Mouse (Mus musculus) retina, adult 2 months (tissue): ENCODE measurements around the gene Nr1d1.

Source experiments
- DNase-seq: peaks from one replicate; pipeline ENCODE4 v3.0.0-alpha.2; 2012; ENCODE audit warnings: low read depth, low spot score

Nr1d1 gene

DNA sequence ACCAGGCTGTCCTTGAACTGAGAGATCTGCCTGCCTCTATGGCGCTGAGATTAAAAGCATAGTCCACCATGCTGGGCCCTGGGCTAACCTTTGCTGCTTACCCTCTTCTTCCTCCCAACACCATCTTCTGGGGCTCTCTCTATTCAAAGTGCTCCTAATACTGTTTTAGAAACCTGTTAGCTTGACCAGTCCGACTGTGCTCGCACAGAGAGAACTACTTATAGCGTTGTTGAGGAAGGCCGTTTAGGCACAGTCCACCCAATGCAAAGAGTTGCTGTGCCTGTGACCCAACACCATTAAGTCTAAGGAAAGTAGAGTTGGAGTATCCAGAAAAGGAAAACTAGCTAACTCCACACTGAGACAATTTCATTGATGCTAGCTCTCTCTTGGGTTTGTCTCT, 13.0 kb upstream of the Nr1d1 start:
- no peak for DNase-seq

DNA sequence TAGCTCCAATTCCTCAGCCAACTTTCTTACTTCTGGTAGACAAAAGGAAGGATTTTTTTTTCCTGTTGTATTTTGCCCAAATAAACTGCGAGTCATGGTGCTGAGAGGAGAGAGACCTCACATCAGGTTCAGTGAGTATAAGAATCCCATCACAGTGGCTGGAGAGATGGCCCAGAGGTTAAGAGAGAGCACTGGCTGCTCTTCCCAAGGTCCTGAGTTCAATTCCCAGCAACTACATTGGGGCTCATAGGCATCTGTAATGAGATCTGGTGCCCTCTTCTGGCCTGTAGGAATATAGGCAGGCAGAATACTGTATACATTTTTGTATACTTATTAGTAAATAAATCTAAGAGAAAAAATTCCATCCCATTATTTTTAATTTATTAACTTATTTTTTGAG, 12.6 kb upstream of the Nr1d1 start:
- no peak for DNase-seq

DNA sequence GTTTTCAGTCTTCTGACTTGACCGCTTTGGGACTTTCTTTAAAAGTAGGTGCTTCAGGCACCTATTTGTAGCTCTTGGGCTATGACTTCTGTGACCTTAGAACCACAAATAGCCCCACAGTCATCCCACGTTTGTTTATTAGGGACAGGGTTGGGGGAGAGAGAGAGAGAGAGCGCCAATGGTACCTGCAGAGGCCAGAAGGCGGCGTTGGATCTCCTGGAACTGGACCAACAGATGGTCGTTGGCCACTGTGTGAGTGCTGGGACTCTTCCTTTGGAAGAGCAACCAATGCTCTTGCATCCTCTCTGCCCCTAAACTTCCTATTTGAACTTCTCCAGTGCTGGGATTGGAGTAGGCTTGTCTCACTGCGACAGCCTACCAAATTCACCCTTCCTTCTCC, 12.1 kb upstream of the Nr1d1 start:
- DNase-seq, result no peak

DNA sequence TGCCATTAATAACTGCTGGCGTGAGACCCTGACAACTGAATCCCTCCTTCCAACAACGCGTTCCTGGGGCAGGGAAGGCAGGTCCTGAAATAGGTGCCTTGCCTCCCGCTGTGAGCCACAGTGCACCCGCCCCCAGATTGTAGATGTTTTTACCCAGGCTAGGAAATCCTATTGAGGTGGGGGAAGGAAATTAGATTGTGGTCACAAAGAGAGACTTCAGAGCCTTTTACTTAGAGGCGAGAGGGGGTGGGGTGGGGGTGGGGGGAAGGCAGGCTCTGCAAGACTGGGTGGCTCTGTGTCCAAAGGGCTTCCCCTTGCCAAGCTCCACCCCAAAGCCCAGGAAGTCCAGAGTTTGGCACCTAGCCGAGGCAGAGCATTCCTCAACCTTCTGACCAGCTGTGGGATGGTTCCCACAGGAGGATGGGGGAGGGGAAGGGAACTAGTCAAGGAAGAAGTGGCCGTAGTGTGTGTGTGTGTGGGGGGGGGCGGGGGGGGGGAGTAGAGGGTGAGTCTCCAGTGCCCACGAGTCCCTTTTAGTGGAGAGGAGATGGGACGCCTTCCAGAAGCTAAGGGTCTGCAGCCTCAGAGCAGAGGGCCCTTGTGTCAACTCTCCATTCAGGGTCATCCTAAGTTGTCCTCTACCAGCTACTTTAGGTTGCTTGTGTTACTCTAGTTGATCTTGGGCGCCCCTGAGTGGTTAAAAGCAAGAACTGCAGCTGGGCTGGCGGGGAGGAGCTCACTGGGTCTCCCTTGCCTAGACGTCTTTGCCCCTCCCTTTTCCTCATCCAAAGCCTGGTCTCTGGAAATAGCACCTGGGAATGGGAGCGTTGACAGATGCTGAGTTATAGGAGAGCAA, 11.5 kb upstream of the Nr1d1 start:
- DNase-seq, result peak; percentile 82

DNA sequence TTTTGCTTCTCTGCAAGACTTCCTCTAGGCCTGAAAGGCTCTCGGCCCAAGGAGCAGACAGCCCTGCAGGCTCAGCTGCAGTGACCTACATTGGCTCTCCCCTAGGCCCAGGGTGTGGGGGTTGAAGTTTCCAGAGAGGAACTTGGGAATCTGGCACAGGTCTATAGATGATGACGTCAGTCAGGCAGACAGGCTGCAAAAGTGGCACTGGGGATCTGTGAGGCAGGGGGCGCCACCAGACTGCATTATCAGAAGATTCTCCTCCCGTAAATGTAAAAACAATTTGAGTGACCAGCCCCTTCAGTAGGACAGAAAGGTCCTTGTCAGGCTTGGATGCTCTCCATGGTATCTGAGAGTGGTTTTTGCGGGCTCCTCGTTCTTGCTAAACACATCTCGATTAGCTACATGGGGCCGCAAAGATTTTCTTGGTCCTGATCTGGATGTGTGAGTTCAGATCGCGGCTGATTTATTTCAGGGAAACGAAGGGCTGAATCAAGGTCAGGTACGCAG, 10.7 kb upstream of the Nr1d1 start:
- DNase-seq, result no peak

DNA sequence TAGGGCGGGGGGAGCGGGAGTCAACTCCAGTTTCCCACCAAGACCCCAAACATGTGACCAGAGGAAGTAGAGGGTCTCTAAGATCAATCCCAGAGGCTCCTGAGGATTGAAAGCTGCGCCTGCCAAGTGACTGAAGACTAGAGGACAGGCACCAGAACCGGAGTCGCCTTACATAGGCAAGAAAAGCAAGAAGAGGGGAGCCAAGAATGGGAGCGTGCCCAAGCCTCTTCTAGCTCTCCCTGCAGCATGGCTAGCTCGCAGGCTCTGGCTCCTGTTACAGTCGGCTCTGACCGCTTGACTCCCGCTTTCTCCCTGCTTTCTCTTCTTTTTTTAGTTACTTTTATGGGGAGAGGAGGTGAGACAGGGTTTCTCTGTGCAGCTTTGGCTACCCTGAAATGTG, 10.1 kb upstream of the Nr1d1 start:
- no peak for DNase-seq

DNA sequence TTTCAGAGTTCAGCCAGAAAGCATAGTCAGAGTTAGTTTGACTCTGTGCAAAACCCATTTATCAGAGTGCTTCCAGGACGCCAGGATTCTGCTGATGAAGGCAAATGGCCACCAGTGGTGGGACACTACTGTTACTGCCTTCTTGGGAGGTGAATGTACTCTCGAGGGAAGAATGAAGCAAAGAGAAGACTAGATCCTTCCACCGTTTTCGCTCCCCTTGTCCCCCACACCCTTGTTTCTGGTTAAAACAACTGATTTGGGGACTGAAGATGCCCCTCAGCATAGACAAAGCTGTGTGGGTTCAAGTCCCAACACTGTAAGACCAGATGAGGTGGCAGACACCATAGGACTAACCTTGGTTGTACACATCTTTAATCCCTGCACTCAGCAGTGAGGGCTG, 9.0 kb upstream of the Nr1d1 start:
- DNase-seq, result no peak

DNA sequence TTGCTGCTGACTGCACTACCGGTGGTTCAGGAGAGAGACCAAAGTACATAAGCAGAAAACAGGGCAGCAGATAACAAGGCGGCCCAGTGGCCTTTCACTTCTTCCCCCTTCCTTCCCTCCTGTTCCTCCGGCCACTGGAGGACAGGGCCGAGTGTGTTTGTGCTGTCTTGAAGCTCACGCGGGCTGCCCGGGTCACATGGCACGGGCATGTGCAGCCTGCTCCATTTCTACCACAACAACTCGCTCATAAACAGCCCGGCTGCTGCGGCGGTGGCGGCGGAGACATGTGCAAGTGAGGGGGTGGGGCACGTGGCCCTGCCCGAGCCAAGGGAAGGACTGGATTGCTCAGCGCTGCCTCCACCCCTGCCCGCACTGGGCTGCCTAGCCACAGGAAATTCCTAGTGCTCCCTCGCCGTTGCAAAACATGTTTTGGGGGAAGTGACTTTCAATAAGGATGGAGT, 8.1 kb upstream of the Nr1d1 start:
- no peak for DNase-seq

DNA sequence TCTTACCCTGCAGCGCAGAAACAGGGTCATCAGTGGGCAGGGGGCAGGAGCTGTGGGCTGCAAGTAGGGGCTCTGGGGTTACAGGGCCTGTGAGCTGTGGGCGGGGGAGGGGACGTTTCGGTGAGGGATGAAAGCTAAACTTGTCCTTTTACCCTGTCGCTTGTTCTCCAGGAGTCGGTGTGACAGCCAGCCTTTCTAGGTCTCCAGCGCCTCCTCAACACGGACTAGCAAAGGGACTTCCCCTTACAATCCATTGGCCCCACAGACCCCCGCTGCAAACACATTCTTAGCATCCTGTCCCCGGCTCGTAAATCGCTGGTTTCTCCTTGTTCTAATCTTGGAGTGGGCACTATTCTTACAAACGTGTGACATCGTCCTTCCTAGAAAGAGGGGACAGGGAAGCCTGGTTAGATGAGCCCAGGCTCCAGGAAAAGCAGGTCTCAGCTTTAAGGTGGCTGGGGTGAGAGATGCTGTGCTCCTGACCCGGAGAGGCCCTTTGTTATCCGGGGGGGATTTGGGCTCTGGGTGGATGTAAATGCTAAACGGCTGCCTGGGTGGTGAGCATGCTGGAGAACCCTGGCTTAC, 7.6 kb upstream of the Nr1d1 start:
- no peak for DNase-seq

DNA sequence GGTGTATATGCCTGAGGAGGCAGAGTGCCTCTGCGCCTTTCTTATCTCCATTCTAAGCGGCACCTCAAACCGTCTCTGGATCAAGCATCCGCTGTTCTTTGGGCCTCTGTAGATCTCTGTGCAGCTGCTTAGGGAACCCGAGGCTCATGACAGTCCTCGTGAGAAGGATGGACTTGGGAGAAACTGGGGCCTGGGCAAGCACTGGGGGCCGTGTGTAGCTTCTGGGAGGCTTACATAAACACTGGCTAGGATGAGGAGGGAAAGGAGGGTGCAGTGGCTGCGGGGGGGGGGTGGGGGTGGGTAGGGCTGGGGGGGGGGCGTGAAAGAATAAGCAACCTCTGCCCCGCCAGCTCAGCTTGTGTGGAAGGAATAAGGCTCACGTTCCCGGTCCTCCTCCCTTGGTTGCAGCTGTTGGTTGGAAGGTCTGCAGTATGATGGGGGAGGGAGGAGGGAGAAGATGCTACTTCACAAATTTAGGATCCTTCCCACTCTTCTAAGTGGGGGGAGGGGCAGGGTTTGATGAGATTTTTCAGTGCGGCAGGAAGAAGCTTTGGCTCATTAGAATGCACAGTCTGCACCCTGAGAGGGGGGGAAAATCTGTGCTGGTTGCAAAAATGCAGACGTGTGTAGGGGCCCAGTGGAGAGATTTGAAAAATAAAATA, 6.8 kb upstream of the Nr1d1 start:
- DNase-seq, result no peak

DNA sequence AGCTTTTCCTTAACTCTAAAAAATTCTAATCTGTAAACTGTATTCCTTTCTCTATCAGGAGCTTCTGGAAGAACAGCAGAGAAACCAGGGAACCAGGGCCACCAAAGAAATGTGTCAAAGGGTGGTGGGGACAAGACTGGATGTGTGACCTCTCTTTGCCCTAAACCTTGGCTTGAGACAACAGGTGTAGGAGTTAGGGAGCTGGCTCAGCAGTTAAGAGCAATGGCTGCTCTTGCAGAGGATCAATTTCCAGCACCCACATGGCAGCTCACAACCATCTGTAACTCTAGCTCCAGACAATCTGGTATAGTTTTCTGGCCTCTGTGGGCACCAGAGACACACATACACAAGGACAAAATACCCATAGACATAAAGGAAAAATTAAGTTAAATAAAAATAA, 2.8 kb upstream of the Nr1d1 start:
- DNase-seq, result no peak

DNA sequence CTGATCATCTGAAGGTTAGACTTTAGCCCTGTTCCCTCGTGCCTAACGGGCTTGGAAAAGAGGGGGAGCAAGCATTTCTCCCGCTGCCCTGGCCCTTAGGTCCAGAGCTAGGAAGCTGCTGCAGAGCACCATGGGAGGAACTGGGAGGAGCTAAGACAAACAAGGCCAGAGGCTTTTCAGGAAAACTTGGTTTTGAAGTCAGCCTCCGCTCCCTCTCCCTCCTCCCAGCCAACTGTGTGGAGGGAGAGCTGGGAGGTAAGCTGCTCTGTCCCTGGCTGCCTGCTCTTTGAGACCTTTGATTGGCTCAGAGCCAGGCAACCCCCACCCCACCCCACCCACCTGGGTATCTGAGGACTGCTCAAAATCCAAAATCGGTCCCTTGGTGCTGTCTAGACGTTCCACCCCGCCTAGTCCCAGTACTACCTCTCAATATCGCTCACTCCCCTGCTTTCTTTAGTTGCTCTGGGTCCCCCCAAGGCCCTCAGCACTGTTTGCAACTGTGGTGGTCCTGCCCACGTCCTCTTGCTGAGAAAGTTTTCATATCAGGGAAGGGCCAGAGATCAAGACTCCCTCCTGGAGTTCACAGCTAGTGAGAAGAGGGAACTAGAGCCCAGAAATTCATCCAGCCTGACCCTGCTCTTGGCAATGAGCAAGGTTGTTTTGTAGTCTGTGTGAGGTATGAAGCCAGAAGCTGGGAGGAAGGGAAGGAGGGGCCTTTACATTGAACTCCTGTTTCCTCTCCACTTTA, 1.9 kb upstream of the Nr1d1 start:
- DNase-seq, result no peak

DNA sequence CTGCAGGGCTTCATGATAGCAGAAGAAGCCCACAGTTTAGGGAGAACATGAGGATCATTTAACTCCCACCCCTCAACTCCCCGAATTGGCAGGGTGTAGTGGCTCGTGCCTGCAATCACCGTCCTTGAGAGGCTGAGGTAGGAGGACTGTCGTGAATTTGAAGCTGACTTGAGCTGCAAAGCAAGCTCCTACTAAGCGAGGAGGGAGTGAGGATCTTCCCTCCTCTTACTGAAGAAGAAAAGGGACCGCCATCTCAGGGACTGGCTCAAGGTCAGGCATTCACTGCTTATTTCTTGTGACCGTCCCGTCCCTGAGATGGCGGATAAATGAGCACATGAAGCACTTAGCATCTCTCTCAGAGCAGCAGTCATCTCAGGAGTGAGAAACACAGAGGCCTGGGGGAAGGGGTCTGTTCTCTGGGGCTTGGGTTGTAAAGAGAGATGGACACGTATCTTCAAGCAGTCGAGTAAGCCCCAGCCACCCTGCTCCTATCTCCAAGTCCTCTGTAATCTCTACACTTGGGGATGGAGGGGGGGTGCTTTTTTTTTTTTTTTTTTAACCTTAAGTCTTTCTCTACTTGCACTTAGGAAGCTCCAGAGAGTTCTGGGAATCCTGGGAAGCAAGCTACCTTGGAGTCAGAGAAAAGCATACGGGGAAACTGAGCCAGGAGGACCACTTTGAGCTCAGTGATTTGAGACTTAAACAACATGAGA, 1.1 kb upstream of the Nr1d1 start:
- no peak for DNase-seq

DNA sequence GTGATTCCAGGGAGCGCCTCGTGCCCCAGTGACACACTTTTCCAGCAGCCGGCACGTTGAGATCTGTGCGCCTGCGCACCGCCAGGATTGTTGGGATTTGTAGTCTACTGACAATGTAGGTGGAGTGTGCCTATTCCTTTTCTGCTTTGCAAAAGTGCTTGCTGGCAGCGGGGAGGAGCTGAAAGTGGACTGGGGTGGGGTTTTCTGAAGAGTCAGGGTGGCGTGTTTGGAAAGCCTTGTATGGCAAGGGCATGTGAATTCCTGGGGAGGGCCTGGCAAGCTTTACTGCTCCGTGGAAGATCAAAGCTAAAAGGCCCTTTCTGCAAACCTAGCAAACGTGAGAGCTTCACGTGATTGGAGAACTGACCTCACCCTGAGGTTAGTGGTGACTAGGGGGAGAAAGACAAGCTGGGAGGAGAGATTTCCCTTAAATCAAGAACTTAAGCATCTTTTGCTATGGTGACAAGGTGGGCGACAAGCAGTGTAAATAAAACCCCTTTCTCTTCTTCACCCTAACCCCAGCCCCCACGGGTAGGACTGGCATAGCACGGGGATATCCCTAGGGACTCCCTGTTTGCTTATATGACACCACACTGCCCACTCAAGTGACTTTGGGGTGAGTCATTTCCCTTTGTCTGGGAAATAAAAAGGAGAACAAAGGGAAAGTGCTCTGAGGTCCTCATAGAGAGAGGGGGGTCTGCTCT, 367 bp upstream of the Nr1d1 start:
- peak; percentile 94 for DNase-seq

DNA sequence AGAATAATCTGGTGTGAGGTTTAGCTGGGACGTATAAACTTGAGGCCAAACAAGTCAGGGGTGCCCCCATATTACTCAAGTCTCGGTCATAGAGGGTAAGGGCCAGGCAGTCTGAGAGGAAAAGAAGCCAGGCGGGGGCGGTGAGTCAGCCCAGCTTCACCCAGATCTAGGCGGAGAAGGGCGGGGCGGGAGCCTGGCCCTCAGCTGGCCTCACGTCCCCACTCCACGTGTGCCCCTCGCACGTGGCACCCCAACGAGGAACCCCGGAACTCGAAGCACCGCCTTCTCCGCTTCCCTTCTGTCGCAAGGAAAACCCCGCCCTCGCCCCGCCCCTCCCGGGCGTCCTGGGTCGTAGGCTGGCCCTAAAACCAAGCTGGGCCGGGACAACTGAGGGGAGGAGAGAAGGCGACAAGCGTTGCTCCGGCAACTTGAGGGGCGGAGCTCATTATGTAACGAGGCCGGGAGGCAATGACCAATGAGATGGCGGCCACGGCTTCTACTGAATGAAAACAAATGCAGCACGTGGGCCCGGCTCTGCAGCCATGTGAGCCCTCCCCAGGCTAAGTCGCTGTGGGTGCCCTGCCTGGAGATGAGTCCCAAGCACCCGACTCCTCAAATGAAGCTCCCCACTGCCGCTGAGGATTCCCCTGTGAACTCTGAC, 1.4 kb downstream of the Nr1d1 start:
- DNase-seq, result peak; percentile 100

DNA sequence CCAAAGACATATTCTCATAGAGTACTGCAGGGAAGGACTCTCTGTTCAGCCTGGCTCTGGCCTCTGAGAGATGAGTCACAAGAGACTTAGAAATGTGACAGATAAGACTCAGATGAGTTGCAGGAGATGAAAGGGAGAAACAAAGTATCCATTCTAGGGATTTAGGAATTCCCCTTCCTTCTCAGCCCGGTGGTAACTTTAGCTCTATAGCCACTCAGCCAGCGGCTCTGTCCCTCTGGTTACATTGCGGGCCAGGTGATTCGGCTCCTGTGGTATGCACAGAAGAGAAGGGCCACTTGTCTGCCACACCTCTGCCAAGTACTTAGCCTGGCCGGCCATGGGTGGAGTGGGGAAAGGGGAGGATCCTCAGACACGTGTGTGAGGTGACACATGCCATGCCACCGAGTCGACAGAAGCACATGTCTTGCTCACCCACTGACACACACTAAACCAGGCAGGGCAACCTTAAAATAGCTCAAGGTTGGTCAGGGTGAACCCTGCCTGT, 2.4 kb downstream of the Nr1d1 start:
- DNase-seq, result no peak

DNA sequence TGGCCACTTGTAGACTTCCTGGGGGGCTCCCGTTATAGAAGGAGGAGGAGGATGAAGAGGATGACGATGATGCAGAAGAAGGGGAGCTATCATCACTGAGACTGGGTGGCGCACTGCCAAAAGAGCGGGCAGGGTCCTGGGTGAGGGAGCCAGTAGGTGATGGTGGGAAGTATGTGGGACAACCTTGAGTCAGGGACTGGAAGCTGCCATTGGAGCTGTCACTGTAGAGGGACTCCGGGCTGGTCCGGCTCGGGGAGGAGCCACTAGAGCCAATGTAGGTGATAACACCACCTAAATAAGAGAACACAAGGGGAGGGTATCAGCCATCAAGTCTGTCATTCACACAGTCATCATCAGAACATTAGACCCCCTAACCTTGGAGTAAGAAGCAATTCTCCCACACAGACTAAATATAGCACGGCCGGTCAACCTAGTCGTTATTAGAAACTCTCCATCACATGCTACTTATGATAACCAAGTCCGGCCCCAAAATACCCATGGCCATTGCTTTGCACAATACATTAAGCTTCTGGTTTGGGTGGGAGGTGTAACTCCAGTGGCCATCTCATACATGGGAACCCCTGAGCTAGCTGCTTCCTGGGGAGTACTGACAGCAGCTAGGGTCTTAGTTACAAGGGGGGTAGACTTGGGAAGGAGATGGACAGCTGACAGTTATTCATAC, 3.1 kb downstream of the Nr1d1 start:
- DNase-seq, result no peak

DNA sequence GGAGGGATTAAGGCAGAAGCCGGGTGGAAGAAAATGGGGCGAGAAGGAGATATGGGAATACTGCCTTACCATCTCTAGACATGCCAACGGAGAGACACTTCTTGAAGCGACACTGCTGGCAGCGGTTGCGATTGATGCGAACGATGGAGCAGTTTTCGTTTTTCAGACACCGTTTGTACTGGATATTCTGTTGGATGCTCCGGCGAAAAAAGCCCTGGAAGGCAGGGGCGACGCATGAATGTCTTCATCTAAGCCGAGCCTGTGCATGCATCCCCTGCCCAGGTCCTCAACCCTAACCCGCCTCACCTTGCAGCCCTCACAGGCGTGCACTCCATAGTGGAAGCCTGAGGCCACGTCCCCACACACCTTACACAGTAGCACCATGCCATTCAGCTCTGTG, 4.0 kb downstream of the Nr1d1 start:
- no peak for DNase-seq
